Mouse (Mus musculus) T-helper 17 cell (primary cell): ENCODE results near the gene Qars.

Experiments used
- in situ Hi-C, 2 experiments: fragments of 300-600 bp; cut with MboI, MseI; formaldehyde crosslinking; loops; 1 replicate in 1 of 2; 2 replicates in 1 of 2; pipeline ENCODE4 v1.15.1; 2025; ENCODE audit warnings: high pct_unique_total_duplicates in 2 of 2

The Qars gene

DNA sequence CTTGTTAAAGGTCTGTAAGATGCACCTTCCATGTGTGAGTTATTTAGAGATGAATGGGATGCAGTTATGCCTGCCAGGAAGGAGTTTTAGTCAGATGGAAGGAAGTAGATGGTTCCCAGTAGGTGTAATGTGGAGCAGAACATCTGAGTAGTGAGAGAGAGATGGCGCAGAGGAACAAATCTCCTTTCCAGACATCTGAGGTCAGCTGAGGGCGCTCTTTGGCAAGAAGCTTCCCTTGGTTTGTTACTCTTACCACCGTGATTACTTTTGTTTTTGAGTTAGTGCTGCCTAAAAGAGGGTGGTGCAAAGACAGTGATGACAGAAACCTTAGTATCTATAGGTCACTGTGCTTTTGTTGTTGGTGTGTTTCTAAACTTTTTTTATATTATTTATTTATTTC lies 17.9 kb downstream of the Qars start:
- in situ Hi-C loops = loop anchor here (10.0 to 25.0 kb wide), 2 partner anchors 761 to 1688 kb away; no protein-coding TSS in a partner anchor

DNA sequence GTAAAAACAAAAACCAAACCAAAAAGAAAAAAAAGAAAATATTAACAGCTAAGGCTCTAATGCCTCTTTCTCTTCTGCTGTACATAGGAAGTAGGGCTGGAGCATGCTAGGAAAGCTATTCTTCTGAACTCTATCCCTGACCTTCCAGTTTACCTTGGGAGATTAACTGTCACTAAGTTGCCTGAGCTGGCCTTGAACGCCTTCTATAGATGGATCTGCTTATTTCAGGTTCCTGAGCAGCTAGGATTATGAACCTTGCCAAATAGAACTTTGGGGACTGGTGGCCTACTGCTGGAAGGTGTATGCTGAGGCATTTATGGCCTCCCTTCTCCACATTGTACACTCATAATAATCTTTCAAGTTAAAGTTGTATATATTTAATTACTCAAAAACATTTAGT lies 23.4 kb downstream of the Qars start:
- in situ Hi-C loops = loop anchor here in 1 of 2 experiments (25.0 kb wide), 1 partner anchor 1694 kb away; no protein-coding TSS in a partner anchor

DNA sequence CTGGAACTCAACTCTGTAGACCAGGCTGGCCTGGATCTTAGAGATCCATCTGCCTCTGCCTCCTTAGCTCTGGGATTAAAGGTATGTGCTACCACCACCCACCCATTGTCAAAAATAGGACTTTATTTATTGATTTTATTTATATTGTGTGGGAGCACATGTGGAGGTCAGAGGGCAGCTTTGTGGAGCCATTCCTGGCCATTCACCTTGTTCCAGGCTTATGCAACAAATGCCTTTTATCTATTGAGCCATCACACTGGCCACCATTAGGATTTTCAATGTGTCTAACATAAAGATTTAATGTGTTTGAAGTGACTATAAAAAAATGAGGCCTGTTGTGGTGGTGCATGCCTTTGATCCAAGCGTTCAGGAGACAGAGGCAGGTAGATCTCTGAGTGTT lies 24.0 kb downstream of the Qars start:
- in situ Hi-C loops = loop anchor here in 1 of 2 experiments (25.0 kb wide), 1 partner anchor 1694 kb away; no protein-coding TSS in a partner anchor

- in situ Hi-C loops = loop anchor here in 1 of 2 experiments (25.0 kb wide), 1 partner anchor 1704 kb away; no protein-coding TSS in a partner anchor
These were observed 33.3 kb downstream of the Qars start for GRCm38 (mm10) chr9:108540846-108541245.

DNA sequence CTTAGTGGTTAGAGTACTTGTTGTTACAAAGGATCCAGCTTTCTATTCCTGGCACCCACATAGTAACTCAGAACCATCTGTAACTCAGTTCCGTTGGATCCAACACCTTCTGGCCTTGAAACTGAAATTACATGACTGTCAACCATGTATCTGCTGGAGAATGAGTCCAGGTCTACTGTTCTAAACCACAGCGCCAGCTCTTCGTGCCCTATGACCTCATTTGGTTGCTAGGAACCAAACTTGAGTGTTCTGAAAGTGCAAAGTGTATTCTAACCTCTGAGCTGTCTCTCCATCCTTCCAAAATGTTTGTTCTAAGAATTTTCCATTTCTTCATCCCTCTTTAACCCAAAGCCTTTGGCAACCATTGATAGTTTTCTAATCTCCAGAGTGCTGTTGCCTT lies 38.5 kb downstream of the Qars start:
- in situ Hi-C loops = loop anchor here in 1 of 2 experiments (25.0 kb wide), 1 partner anchor 1709 kb away; no protein-coding TSS in a partner anchor

GRCm38 (mm10) chr9:108546875-108547274 lies 39.4 kb downstream of the Qars start:
- in situ Hi-C loops = loop anchor here in 1 of 2 experiments (25.0 kb wide), 1 partner anchor 1710 kb away; no protein-coding TSS in a partner anchor

- in situ Hi-C loops = loop anchor here in 1 of 2 experiments (10.0 kb wide), 1 partner anchor 794 kb away; no protein-coding TSS in a partner anchor
These were observed 51.7 kb downstream of the Qars start for GRCm38 (mm10) chr9:108559169-108559568.

- in situ Hi-C loops = loop anchor here in 1 of 2 experiments (10.0 kb wide), 1 partner anchor 494 kb away; the partner anchor contains the start of gene Trex1
These were observed 52.8 kb downstream of the Qars start, which contains the start of gene Impdh2 for GRCm38 (mm10) chr9:108560227-108560841. Impdh2 (plus strand) TSS chr9:108560286.

DNA sequence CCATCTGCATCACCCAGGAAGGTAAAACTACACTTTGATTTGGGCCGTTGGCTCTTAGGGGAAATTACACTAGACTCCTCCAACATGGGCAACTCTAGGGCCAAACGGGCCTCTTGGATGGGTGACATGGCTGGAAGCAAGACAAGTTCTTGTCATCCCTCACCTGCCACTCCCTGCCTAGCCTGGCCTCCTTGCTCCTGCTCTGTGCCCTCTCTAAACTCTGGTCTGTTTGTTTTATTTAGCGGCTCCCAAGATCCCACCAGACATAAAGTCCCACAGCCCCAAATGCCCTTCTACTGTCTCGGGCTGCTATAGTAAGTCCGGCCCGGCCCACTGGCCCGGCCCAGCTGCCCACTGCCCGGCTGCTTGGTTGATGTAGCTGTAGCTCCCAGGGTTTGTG lies 56.2 kb downstream of the Qars start:
- in situ Hi-C loops = loop anchor here in 1 of 2 experiments (10.0 kb wide), 1 partner anchor 491 kb away; the partner anchor contains the start of gene Trex1

DNA sequence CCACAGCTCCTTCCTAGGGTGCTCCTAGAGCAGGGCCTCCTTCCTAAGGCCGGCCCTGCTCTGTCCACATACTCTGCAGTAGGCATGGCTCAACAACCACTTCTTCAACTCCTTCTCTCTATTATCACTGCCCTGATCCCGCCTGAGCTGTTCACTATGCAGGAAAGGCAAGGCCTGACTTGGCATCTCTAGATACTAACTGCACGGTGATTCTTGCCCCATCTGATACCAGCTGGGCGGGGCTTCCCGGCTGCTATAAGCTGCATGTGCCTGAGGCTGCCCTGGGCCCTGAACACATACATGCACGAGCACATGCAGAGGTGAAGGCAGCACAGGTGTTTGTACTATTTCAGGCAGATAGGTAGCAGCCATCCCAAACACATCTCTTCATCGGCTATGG lies 56.6 kb downstream of the Qars start:
- in situ Hi-C loops = loop anchor here in 1 of 2 experiments (10.0 kb wide), 1 partner anchor 491 kb away; the partner anchor contains the start of gene Trex1
